Mouse (Mus musculus) adrenal gland, postnatal 10 days (tissue): ENCODE measurements around the gene Rc3h2. TPM values are rescaled to one million over a fixed set of nuclear protein-coding genes. Genes with fewer than 3 reads are reported as not detected.

Experiments
- DNase-seq: peaks from one replicate; pipeline ENCODE4 v3.0.0; 2021; ENCODE audit warnings: mixed read lengths
- total RNA-seq, 2 experiments: library from RNA; stranded (reverse); gene quantifications; 2 replicates each; pipeline ENCODE4 v1.2.3; 2021

Gene Rc3h2
- total RNA-seq, 2 experiments from 2014 or later, result 34.8 to 43.4 TPM

- peak; percentile 68 for DNase-seq
Observed at GRCm38 (mm10) chr2:37338497-37339187, 84.1 kb downstream of the Rc3h2 start.

GRCm38 (mm10) chr2:37333321-37333720, 89.4 kb downstream of the Rc3h2 start:
- no peak for DNase-seq

GRCm38 (mm10) chr2:37326215-37326614, 96.5 kb downstream of the Rc3h2 start, which contains the start of gene Olfr368:
Olfr368 (plus strand) TSS chr2:37326515.
- no peak for DNase-seq

Other genes starting within 250 kb of the Rc3h2 start
- gene Olfr365, start 234.7 kb downstream of the Rc3h2 start, total RNA-seq, result not detected
- gene Olfr366, start 211.3 kb downstream of the Rc3h2 start, total RNA-seq, result not detected
- gene Olfr368, start 96.4 kb downstream of the Rc3h2 start, total RNA-seq, result not detected
- gene Pdcl, start 63.6 kb downstream of the Rc3h2 start, total RNA-seq, result 10 to 100 TPM; 40.8 to 41.2 TPM
- gene Zbtb26, start 20.2 kb upstream of the Rc3h2 start, total RNA-seq, result 10 to 100 TPM in 1 of 2 experiments, 1 to 10 TPM in 1; 6.2 to 10.2 TPM
- 10 to 100 TPM; 12.6 to 13.6 TPM for gene Zbtb6, start 20.3 kb upstream of the Rc3h2 start, total RNA-seq
- gene Rabgap1, start 20.4 kb upstream of the Rc3h2 start, total RNA-seq, result 10 to 100 TPM; 49.5 to 61.9 TPM
- 1 to 10 TPM; 1.1 to 2.0 TPM for gene Gpr21, start 93.4 kb upstream of the Rc3h2 start, total RNA-seq